Mouse (Mus musculus) ovary, adult 10 weeks (tissue): ENCODE data around the gene 1700125H20Rik. TPM values are rescaled to one million over a fixed set of nuclear protein-coding genes. Genes with fewer than 3 reads are reported as not detected.

Source experiments
- polyA plus RNA-seq: library from polyadenylated mRNA; stranded (reverse); fragments of 350-450 nt; fragmentation: Illumina TruSeq; extraction: RNeasy Lipid Tissue Mini Kit (QIAGEN cat#74804); gene quantifications from one replicate; pipeline ENCODE4 v1.2.3, GENCODE M21; 2014

Gene 1700125H20Rik
- not detected for polyA plus RNA-seq

DNA sequence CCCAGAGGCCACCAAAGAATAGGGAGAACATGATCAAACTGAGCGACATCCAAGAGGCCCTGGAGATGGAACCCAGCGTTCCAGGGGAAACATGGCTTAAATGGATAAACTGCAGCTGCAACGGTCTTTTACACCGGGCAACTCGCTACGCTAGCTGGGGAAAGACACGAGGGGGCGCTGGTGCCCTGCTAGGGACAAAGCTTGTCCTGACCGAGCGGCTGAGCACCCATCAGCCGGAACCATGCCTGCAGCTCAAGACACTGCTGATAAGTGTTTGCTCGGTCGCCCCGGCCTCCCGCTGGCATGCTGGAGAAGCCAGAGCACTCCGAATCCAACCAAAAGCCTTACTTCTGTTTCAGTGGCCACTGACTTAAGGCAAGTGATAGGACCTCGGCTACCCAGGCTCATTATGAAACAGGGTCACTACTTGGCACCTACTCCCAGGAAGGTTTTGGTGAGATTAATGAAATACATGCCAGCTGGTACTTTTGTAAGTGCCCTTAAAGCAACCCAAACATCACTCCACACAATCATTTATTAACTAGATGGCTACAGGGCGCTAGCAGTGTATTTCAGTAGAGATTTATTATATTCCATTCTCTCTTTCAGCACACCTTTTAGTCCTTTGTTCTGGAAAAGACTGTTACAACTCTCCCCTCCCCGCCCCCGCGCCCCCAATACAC, at the start of gene 1700125H20Rik:
TSS of gene 1700125H20Rik (plus strand) at position 347 of the 683 bp plus-strand sequence.

DNA sequence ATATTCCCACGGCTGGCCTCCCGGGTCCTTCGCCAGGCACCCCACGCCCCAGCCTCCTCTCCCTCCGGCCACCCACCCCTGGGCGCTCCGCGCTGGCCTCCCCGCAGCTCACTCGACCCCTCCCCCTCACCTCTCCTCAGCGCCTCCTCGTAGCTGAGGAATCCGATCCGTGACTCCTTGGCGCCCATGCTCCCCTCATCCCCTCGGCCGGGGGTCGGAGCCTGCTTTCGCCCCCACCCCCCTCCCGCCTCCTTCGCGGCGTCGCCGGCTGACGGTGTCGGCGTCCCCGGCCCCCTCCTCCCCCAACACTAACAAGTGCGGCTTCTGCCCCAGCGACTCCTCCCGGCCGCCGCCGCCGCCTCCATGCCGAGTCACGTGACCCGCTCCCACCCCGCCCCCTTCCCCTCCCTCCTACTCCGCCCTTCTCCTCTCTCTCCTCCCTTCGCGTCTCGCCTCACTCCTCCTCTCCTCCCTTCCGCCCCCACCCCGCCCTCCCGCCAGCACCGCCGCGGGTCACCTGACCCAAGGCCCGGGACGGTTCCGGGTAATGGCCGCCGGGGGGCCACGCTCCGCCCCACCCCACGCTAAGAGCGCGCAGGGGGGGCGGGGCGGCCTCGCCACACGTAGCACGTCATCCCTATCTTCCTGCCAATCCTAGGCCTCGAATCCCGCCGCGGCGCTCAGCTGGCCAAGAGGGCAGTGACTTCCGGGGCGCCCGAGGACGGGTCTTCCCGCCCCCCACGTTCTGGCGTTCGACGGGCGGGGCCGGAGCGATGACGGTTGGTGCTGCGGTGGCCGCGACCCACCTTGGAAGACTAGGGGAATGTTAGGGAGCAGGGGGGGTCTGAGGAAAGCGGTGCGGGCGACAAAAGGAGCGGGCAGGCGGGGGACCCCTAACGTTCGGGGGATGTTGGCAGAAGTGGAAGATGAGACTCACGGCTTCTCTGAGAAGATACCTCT, 30.3 kb upstream of the 1700125H20Rik start, which contains the start of gene Usp32:
TSS of gene Usp32 (minus strand) at position 581 of the 960 bp plus-strand sequence.

Other genes with a start within 250 kb of the 1700125H20Rik start
- gene Car4, start 212.6 kb upstream of the 1700125H20Rik start, polyA plus RNA-seq = 0.63 TPM
- 77.4 TPM for gene Usp32, start 30.2 kb upstream of the 1700125H20Rik start, polyA plus RNA-seq
- gene Appbp2, start 64.7 kb downstream of the 1700125H20Rik start, polyA plus RNA-seq = 151 TPM
- gene Ppm1d, start 140.8 kb downstream of the 1700125H20Rik start, polyA plus RNA-seq = 40.4 TPM
- 12.7 TPM for gene Bcas3, start 182.8 kb downstream of the 1700125H20Rik start, polyA plus RNA-seq